Mouse (Mus musculus) cerebellum, adult 8-10 months (tissue): ENCODE measurements around the gene Tfam.

Experiments
- DNase-seq: peaks from one replicate; pipeline ENCODE4 v3.0.0; 2022

Tfam gene

GRCm38 (mm10) chr10:71222639-71223038 is 15.4 kb downstream of the Tfam start:
- no peak for DNase-seq

GRCm38 (mm10) chr10:71218228-71218892 is 19.7 kb downstream of the Tfam start:
- peak; percentile 74 for DNase-seq

DNA sequence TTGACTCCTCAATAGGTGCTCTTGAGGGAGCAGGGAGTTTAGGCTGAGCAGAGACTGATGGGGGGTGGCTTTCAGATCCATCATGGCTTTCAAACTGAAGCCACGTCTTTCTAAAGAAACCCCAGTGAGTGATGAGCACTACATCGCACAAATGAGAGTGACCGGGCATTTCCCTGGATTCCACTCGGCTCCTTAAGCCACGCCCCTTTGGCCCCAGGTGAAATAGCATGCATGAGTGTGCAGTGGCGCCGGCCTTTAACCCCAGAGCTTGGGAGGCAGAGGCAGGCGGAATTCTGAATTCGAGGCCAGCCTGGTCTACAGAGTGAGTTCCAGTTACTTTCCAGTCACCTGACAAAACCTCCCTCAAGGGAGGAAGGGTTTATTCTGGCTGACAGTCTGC is 22.1 kb downstream of the Tfam start:
- DNase-seq, result no peak

GRCm38 (mm10) chr10:71201512-71201911 is 36.6 kb downstream of the Tfam start:
- no peak for DNase-seq

DNA sequence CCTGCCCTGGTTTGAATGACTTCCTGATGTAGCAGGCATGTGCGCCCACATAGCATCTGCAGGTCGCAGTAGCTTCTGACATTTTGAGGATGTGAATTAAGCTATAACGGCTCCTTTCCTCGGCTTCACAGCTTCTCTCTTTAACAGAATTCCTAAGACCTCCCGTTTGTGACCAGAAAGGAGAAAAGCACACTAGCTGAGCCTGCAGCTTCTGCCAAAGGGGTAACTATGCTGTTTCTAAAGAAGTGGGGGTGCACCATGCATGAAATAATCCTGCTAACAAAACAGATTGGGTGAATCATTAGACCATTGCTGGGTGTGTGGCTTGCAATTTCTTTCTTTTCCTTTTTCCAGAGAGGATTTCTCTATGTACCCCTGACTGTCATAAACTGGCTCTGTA is 37.1 kb downstream of the Tfam start:
- DNase-seq, result no peak

DNA sequence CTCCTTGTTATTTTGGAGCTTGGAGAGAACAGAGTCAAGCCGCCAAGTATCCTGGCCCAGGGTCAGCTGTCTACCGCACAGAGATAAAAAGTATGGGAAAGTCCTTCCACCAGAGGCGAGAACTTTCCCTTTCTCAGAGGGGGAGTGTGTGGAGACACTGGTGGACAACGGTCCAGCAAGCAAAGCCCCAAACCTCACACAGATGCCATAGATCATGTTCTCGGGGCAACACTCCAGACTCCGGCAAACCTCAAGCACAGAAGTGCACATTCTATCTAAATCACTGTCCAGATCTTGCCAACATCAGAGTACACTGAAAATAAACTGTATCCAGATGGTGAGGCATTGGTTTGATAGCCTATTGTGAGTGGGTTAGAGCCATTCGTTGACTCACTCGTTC is 39.4 kb downstream of the Tfam start:
- DNase-seq, result no peak

DNA sequence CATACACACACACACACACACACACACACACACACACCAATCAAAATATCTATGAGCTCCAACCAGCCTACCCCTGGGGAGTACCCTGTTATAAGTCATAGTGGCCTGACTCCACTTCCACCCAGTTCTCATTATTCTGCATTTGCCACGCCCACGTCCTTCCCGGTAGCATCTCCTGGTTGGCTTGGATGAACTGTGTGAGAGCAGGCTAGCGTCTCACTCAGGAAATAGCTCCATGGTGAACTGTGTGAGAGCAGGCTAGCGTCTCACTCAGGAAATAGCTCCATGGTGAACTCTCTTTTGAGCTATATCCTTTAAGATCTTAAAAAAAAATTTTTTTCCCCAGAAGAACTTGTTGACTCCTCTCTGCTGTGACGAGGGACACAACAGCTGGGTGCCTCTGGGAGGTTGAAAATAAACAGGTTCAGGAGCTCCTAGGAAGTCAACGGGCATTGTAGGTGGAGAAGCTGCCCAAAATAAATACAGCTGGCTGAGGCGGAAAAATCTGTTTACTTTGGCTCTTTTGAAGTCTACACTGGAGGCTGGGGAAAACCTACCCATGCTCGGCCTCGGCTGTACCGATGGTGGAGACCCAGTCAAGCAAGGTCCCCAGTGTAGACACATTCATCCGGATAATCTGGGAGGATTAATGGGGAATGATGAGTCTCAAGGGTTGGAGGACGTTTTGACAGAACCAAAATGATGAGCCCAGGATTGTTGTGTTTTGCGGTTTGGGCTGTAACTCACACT is 40.9 kb downstream of the Tfam start:
- no peak for DNase-seq

DNA sequence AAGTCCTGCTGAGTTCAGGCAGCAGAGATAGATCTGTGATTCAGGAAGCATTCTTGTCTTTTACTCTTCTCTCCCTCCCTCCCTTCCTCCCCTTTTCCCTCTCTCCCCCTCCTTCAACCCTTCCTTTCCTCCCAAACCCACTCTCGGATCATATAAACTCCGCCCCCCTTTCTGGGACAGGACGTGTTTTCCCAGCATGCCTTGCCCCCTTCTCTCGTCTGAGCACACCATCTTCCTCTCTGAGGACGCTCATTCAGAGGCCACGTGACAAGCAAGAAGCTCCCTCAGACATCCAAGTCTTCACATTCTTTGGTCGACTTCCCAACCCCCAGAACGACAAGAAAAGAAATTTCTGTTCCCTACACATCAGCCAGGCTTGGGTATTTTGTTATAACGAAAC is 42.6 kb downstream of the Tfam start:
- DNase-seq, result no peak

DNA sequence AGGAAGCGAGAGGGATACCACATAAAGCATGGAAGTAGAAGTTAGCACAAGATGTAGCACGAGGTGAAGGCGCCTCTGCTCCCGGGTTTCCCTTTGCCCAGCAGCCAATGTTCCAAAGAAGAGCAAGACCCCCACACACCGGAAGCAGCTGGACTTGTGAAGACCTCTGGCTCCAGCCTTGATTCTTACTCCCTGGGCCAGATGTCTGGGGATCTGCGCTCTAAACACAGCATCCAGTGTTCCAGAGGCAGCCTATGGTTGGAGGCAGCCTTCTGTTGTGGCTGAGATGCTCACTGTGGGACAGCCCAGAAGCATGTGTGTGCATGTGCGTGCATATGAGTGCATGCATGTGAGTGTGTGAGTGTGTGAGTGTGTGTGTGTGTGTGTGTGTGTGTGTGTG is 43.4 kb downstream of the Tfam start:
- no peak for DNase-seq

GRCm38 (mm10) chr10:71193319-71193718 is 44.8 kb downstream of the Tfam start:
- no peak for DNase-seq

DNA sequence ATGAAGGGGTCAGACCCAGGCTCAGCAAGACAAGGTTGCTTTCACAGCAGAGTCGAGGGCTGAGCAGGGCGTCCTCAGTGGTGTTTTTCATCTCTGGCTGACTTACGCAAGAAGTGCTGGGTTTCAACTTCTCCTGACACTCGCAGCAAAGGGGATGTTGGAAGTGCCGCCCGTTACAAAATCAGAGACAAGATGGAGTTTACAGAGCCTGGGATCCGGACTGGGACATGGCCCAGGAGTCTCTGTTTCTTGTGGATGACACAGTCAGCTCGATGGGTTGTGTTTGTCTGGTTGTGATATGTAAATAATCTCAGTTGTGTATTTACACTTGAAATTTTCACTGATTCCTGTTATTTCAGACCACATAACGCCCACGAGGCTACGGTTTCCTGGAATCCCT is 45.2 kb downstream of the Tfam start:
- DNase-seq, result no peak

DNA sequence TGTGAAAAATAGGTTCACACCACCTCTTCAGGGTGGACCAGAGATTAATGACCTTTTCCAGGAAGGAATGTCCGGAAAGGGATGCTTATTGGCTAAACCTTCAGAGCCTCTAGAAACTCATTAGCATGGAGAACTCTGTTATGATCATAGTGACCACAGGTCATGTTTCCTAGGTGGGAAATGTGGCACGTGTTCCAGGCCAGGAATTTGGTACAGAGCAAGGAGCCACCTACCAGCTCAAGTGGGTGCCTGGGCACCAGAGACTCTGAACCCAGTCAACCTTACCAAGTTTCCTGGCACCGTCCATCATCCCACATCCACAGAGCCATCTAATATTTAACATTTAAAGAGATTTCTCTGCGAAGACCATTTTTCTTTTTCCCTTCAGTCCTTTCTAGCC is 49.4 kb downstream of the Tfam start:
- no peak for DNase-seq

GRCm38 (mm10) chr10:71185059-71185458 is 53.0 kb downstream of the Tfam start:
- no peak for DNase-seq

GRCm38 (mm10) chr10:71183339-71184031 is 54.6 kb downstream of the Tfam start:
- no peak for DNase-seq

GRCm38 (mm10) chr10:71181931-71182330 is 56.1 kb downstream of the Tfam start:
- DNase-seq, result no peak

GRCm38 (mm10) chr10:71181091-71181490 is 57.0 kb downstream of the Tfam start:
- DNase-seq, result no peak

DNA sequence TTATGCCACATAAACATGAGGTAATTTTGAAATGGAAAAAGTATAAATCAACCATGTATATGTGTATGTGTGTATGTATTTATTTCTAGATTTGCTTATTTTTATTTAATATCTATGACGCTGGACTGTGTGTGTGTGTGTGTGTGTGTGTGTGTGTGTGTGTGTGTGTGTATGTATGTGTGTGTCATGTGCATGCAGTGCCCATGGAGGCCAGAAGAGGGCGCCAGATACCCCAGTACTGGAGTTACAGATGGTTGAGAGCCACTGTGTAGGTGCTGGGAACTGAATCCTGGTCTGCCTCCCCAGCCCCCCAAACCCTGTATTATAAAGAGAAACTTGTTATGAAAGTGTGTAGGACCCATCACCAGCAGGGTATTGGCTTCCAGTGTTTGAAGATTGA is 58.0 kb downstream of the Tfam start:
- no peak for DNase-seq

- no peak for DNase-seq
Observed at GRCm38 (mm10) chr10:71177201-71177600, 60.9 kb downstream of the Tfam start.

DNA sequence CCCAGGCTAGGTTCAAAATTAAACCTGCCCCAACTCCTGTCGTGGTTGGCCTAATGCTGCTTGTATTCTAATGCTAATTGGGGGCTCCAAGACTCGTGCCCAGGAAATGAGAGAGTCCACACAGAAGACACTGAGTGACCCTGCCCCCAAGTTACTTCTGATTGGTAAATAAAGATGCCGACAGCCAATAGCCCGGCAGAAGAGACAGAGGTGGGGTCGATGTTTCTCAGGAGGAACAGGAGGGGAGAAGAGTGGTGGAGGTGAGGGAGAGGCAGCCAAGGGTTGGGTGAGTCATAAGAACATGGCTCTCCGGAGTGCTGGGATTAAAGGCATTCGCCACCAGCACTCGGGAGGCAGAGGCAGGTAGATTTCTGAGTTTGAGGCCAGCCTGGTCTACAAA is 61.7 kb downstream of the Tfam start:
- DNase-seq, result no peak
